Mouse (Mus musculus): ENCODE measurements around the gene Fbxo8. TPM values are rescaled to one million over a fixed set of nuclear protein-coding genes. Genes with fewer than 3 reads are reported as not detected.

The Fbxo8 gene
- polyA plus RNA-seq, 1 experiment from 2014 or later, result 58.8 TPM

DNA sequence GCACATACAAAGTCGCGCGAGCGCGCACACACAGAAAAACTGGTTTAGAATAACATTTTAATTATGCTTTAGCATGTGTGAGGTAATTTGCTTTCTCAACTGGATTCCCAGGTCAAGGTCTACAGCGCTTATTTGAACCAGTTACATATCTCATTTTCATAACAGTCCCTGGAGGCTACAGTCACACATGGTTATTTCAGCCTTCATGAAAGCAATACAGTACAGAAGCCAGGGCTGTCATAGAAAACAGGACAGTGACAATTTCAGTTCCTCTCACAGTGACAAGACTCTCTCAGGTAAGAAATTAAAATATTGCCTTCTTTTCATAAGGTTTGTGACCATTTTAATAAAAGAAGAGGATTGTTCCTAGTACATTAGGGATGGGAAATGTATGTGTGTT, 66.4 kb downstream of the Fbxo8 start:
- ATAC-seq (replicated peaks; ENCODE audit: low FRiP score, low read depth), result no peak
- Histone ChIP-seq H3K27me3 (ENCODE audit: insufficient read depth, low read length) (peaks cover 26% of the 10 kb centered on the region), H3K4me3 (replicated peaks; ENCODE audit: low read depth, low read length) (no peak overlapping the region), H3K36me3 (ENCODE audit: insufficient read depth, low read length) (no peaks in the 10 kb centered on the region), H3K4me1 (replicated peaks; ENCODE audit: insufficient read depth, low read length) (no peaks in the 10 kb centered on the region), H3K27ac (no peak overlapping the region), H3K9ac (ENCODE audit: low read depth, low read length) (no peak overlapping the region), H3K9me3 (replicated peaks; ENCODE audit: low read length) (no peaks in the 10 kb centered on the region), H3K4me2 (ENCODE audit: low read length) (no peak overlapping the region)
- no peak for DNase-seq (ENCODE audit: low spot score)
- 95% methylated on average over 6 of the region's 6 CpGs for WGBS
- no peak for TF ChIP-seq CTCF (IDR thresholded peaks at IDR 0.05; ENCODE audit: low read depth)

DNA sequence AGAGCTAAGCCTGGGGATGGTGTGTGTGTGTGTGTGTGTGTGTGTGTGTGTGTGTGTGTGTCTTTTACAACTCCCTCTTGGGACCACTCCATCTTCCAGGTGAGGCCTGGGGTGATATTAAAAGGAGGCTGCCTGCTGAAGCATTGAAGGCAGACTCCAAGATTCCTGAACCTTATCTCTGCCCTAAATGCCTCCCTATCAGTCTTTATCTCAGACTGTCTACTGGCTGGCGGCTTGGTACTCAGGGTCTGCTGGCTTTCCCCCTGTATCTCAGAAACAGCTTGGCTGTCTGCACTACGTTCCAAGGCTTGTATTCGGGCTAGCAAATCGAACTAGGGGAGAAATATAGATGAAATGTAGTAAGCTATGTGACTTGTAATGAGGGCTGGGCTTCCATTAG, 68.2 kb downstream of the Fbxo8 start:
- 24% methylated on average over 4 of the region's 4 CpGs for WGBS
- peaks cover 39% of the 10 kb centered on the region for H3K27me3 ChIP-seq (ENCODE audit: insufficient read depth, low read length)
- DNase-seq (ENCODE audit: low spot score), result no peak
- H3K36me3 ChIP-seq (ENCODE audit: insufficient read depth, low read length), result no peaks in the 10 kb centered on the region
- H3K4me1 ChIP-seq (replicated peaks; ENCODE audit: insufficient read depth, low read length), result no peaks in the 10 kb centered on the region
- H3K9ac ChIP-seq (ENCODE audit: low read depth, low read length), result no peak overlapping the region
- no peak overlapping the region for H3K27ac ChIP-seq
- no peaks in the 10 kb centered on the region for H3K9me3 ChIP-seq (replicated peaks; ENCODE audit: low read length)
- no peak for TF ChIP-seq CTCF (IDR thresholded peaks at IDR 0.05; ENCODE audit: low read depth)
- H3K4me2 ChIP-seq (ENCODE audit: low read length), result no peak overlapping the region
- ATAC-seq (replicated peaks; ENCODE audit: low FRiP score, low read depth), result no peak
- H3K4me3 ChIP-seq (replicated peaks; ENCODE audit: low read depth, low read length), result no peak overlapping the region

DNA sequence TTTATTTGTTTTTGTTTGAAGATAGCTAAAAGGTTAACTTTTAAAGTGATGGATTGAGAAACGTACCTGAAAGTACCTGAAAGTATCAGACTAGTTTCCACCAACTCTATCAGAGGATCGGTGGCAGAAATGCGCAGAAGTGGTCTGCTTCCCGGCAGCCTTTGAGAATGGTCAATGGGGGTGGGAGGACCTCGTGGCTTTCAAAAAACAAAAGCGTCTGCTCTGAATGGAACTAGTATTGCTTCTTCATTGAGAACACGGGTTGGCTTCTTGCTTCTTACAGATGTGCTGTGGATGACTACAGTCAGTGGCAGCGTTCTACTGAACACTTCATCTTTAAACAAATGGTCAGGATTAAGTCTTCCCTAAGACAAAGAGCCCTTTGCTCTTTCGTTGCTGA, 68.7 kb downstream of the Fbxo8 start:
- WGBS, result 14% methylated on average over 9 of the region's 9 CpGs
- Histone ChIP-seq H3K4me3 (replicated peaks; ENCODE audit: low read depth, low read length) (no peak overlapping the region), H3K4me2 (ENCODE audit: low read length) (no peak overlapping the region), H3K27ac (no peak overlapping the region), H3K4me1 (replicated peaks; ENCODE audit: insufficient read depth, low read length) (no peaks in the 10 kb centered on the region), H3K9ac (ENCODE audit: low read depth, low read length) (no peak overlapping the region), H3K27me3 (ENCODE audit: insufficient read depth, low read length) (peaks cover 44% of the 10 kb centered on the region), H3K9me3 (replicated peaks; ENCODE audit: low read length) (no peaks in the 10 kb centered on the region), H3K36me3 (ENCODE audit: insufficient read depth, low read length) (no peaks in the 10 kb centered on the region)
- DNase-seq (ENCODE audit: low spot score) (no peak), ATAC-seq (replicated peaks; ENCODE audit: low FRiP score, low read depth) (no peak)
- TF ChIP-seq CTCF (IDR thresholded peaks at IDR 0.05; ENCODE audit: low read depth), result no peak

DNA sequence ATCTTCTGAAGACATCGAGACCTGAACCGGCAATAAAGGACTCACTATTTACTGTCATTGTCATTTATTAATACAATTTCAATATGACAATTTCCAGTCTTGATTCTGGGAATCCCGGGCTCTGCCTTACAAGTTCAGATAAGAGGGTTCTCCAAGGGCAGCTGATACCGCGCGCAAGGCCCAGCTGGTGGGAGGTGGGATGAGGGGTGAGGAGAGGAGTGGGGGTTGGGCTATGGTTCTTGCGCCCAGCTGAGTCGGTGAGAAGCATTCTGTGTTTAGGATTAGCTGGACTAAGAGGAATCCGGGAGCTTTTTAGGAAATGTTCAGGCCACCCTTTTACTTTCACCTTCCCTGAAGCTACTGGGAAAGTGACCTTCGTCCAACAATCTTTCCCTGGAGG, 69.8 kb downstream of the Fbxo8 start:
- no peaks in the 10 kb centered on the region for H3K9me3 ChIP-seq (replicated peaks; ENCODE audit: low read length)
- ATAC-seq (replicated peaks; ENCODE audit: low FRiP score, low read depth), result no peak
- no peak for TF ChIP-seq CTCF (IDR thresholded peaks at IDR 0.05; ENCODE audit: low read depth)
- no peaks in the 10 kb centered on the region for H3K4me1 ChIP-seq (replicated peaks; ENCODE audit: insufficient read depth, low read length)
- DNase-seq (ENCODE audit: low spot score), result no peak
- no peak overlapping the region for H3K4me2 ChIP-seq (ENCODE audit: low read length)
- no peaks in the 10 kb centered on the region for H3K36me3 ChIP-seq (ENCODE audit: insufficient read depth, low read length)
- H3K9ac ChIP-seq (ENCODE audit: low read depth, low read length), result no peak overlapping the region
- H3K4me3 ChIP-seq (replicated peaks; ENCODE audit: low read depth, low read length), result no peak overlapping the region
- WGBS, result 10% methylated on average over 10 of the region's 10 CpGs
- no peak overlapping the region for H3K27ac ChIP-seq
- H3K27me3 ChIP-seq (ENCODE audit: insufficient read depth, low read length), result peaks cover 44% of the 10 kb centered on the region

DNA sequence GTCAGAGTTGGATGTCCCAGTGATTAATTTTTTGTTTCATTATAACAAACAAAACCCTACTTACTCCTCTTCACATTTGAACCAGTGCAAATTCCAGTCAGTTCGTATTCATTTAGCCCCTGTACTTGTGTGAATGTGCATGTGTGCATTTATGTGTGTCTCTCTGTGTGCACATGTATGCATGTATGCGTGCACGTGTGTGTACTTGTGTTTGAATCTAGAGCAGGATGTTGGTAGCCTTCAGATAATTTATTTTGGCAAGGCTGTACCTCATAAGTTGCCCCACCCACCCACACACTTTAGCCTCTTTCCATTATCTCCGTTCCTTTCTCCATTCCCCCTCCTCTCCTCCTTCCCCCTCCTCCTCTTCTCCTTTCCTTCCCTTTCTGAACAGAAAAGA, 70.2 kb downstream of the Fbxo8 start:
- Histone ChIP-seq H3K27me3 (ENCODE audit: insufficient read depth, low read length) (peaks cover 44% of the 10 kb centered on the region), H3K9me3 (replicated peaks; ENCODE audit: low read length) (no peaks in the 10 kb centered on the region), H3K4me1 (replicated peaks; ENCODE audit: insufficient read depth, low read length) (no peaks in the 10 kb centered on the region), H3K4me3 (replicated peaks; ENCODE audit: low read depth, low read length) (no peak overlapping the region), H3K36me3 (ENCODE audit: insufficient read depth, low read length) (no peaks in the 10 kb centered on the region), H3K9ac (ENCODE audit: low read depth, low read length) (no peak overlapping the region), H3K27ac (no peak overlapping the region), H3K4me2 (ENCODE audit: low read length) (no peak overlapping the region)
- TF ChIP-seq CTCF (IDR thresholded peaks at IDR 0.05; ENCODE audit: low read depth), result no peak
- DNase-seq (ENCODE audit: low spot score), result no peak
- no peak for ATAC-seq (replicated peaks; ENCODE audit: low FRiP score, low read depth)
- 35% methylated on average over 4 of the region's 4 CpGs for WGBS

DNA sequence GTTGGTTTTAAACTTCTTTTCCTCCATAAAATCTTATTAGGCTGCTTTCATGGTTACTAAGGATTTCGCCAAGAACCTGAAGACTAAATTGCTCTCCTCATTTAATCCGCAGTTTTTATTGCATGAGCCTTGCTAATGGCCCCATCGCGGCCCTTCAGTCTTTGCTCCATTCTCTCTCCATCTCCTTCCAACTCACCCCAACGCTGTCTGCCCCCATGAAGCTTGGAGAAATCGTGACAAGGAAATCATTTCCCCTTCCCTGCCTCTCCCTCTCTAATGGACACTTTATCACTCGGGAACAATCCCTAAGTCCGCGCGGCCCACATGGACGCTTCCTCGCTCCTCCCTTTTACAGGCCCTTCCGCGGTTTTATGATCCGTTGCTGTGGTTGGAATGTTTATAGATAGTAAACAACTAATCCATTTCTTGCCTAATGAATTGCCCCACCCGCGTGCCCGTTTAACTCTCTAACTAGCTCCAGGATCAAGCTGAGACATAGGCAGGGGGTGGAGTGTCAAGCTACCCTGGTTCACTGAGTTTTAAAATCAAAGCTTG, 71.7 kb downstream of the Fbxo8 start:
- H3K27me3 ChIP-seq (ENCODE audit: insufficient read depth, low read length), result peaks cover 44% of the 10 kb centered on the region
- 2% methylated on average over 18 of the region's 18 CpGs for WGBS
- H3K4me1 ChIP-seq (replicated peaks; ENCODE audit: insufficient read depth, low read length), result no peaks in the 10 kb centered on the region
- H3K27ac ChIP-seq, result no peak overlapping the region
- DNase-seq (ENCODE audit: low spot score) (peak; percentile 14), ATAC-seq (replicated peaks; ENCODE audit: low FRiP score, low read depth) (no peak)
- H3K9ac ChIP-seq (ENCODE audit: low read depth, low read length), result no peak overlapping the region
- H3K9me3 ChIP-seq (replicated peaks; ENCODE audit: low read length), result no peaks in the 10 kb centered on the region
- H3K4me3 ChIP-seq (replicated peaks; ENCODE audit: low read depth, low read length), result peak overlapping the region; percentile 11
- no peak for TF ChIP-seq CTCF (IDR thresholded peaks at IDR 0.05; ENCODE audit: low read depth)
- no peaks in the 10 kb centered on the region for H3K36me3 ChIP-seq (ENCODE audit: insufficient read depth, low read length)
- H3K4me2 ChIP-seq (ENCODE audit: low read length), result peak overlapping the region; percentile 48

DNA sequence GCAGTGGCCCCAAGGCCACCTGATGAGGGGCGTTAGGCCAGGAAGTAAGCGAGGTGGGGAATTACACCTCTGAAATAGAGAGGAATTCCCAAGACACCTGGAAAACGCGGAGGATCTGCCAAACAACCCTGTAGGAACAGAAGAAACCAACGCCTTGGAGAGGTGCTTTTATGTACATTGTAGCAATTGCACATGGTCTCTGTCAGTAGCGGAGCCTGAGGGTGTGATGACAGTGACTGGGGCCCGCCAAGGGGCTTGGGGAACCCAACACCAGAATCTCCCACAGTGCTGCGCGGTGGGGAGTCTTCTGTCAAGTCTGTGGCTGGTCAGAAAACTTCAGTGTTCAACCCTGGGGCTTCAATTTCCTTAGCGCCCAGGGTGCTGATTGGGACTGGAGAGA, 72.5 kb downstream of the Fbxo8 start:
- Histone ChIP-seq H3K4me1 (replicated peaks; ENCODE audit: insufficient read depth, low read length) (no peaks in the 10 kb centered on the region), H3K27me3 (ENCODE audit: insufficient read depth, low read length) (peaks cover 44% of the 10 kb centered on the region), H3K4me3 (replicated peaks; ENCODE audit: low read depth, low read length) (no peak overlapping the region), H3K4me2 (ENCODE audit: low read length) (peak overlapping the region; percentile 48; the same call in 1 of the 2 replicates), H3K9me3 (replicated peaks; ENCODE audit: low read length) (no peaks in the 10 kb centered on the region), H3K9ac (ENCODE audit: low read depth, low read length) (no peak overlapping the region), H3K27ac (no peak overlapping the region), H3K36me3 (ENCODE audit: insufficient read depth, low read length) (no peaks in the 10 kb centered on the region)
- TF ChIP-seq CTCF (IDR thresholded peaks at IDR 0.05; ENCODE audit: low read depth), result no peak
- ATAC-seq (replicated peaks; ENCODE audit: low FRiP score, low read depth) (no peak), DNase-seq (ENCODE audit: low spot score) (no peak)
- 7% methylated on average over 10 of the region's 10 CpGs for WGBS
